Mouse (Mus musculus) layer of hippocampus, postnatal 14 days (tissue): ENCODE measurements at regions not wholly inside any gene's neighbourhood (a gene's known extent, or its start where the extent isn't known, plus 50 kb on each side); places are given as distances from the start of the nearest gene placed in this dataset.
"Not testable (repeated sequence)": the region's sequence is repeated elsewhere in the genome, so short reads cannot be mapped to it uniquely, and the experiment has no call there.

Experiments used
- DNase-seq, 2 experiments: peaks; one replicate each; pipeline ENCODE4 v3.0.0; 2021 to 2022; ENCODE audit warnings: low spot score in 2 of 2, mixed read lengths in 1 of 2

GRCm38 (mm10) chr3:157371509-157371908, 162.5 kb upstream of the Zranb2 start:
- DNase-seq: no peak

DNA sequence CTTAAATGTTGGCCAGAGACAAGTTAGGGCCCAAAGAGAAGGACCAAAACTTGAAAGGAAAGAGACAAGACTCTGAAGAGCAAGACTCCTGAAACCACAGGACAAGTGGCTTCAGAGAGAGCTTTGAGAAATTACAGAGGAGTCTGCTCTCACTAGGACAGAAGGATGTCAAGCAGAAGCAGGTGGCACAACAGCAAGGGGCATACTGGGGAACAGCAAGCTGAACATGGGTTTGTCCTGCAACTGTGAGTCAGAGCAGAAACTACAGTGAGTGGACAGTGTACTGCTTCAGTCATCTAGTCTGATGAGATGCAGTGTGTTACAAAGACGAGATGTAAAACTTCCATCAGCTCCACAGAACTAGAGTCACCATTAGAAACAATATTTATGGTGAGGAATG, 160.6 kb upstream of the Zranb2 start:
- DNase-seq: no peak

GRCm38 (mm10) chr3:157374178-157374577, 159.8 kb upstream of the Zranb2 start:
- no peak for DNase-seq

DNA sequence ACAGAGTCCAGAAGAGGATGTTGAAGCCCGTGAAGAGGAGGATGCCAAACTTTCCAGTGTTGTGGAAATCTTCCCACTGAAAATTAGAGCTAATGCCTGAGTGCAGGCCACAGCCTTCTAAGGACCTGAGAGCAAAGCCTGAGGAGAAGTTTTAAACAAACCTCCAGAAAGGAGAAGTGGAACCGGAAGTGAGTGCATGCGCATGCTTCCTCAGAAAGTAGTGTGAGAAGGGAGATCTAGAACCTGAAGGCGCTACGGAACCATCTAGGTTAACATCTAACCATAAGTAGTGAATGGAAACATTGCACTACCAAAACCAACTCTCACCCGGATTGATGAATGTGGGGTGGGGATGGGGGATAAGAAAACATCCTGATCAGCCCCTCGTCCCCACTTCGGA, 156.4 kb upstream of the Zranb2 start:
- no peak for DNase-seq

GRCm38 (mm10) chr3:157378127-157378526, 155.8 kb upstream of the Zranb2 start:
- DNase-seq: no peak

DNA sequence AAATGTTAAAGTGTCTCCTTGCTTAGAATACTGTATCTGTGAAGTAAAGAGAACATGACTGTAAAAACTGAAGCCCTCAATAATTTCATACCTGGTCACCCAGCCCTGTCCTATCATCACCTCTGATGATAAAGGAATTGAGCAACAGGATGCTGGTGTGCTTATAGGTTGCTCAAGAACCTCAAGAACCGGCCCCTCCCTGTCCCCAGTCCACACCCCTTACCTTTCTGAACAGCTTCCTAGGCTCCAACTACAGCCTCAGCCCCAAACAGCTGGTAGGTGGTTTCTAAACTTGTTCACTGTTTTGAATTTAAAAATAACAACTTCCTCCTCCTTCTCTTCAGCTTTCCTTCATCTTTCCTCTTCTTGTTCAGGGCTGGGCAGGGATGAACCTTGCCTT, 142.1 kb upstream of the Zranb2 start:
- DNase-seq: no peak

- DNase-seq: no peak
These were observed 140.1 kb upstream of the Zranb2 start for GRCm38 (mm10) chr3:157393903-157394302.

- DNase-seq: no peak
These were observed 134.1 kb upstream of the Zranb2 start for GRCm38 (mm10) chr3:157399909-157400308.

DNA sequence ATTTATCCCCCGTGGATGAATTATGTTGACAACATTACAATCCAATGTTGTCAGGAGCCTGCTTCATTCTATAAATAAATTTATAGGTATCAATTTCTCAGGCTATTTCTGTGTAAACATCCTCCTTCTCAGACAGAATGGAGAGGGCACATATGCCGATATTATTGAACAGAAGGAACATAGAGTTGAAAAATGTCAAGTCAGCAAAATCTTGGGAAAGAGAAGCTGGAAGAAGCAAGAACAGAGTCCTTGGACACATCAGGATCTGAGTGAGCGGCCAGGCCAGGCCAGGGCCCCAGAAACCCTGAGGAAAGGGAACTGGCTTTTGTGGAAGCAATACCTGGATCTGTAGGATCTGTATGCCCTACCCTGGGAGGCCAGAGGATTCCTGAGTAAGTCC, 129.9 kb upstream of the Zranb2 start:
- no peak for DNase-seq

- DNase-seq: not testable (repeated sequence)
These were observed 110.5 kb upstream of the Zranb2 start for GRCm38 (mm10) chr3:157423447-157423846.

DNA sequence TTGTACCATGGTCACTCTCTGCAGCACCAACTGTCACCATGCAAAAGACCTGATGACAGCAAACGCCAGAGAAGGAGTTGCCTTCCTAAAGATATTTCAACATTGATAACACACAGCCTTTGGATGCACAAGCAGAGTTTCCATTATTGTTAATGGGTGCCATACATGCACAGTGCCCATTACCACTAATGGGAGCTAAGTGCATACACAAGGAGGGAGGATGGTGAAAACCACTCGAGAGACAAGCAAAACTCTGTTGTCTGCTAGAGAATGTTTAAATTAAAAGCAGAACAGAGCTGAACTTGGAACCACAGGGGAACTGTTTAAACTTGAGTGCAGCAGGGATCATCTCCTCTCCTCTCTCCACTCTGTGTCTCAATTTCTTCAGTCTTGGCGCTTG, 107.2 kb upstream of the Zranb2 start:
- DNase-seq: no peak

DNA sequence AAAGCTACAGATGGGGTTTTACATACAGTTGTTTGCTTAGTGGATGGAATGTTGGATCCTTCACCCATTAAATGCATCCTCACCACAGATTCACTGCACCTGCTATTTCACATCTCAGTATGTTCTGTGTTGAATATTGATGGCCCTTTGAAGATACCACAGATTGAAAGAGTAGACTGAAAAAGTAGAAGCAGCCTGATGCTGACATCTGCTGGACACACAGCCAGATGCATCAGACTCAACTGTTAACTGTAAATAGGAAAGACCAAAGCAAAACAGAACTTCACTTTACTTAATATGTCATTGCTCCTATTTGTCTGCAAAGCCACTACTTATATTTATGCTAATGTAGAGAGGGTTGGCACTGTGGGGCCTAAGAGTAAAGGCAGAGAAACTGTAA, 84.2 kb upstream of the Zranb2 start:
- peak; percentile 43 to 70 for DNase-seq

DNA sequence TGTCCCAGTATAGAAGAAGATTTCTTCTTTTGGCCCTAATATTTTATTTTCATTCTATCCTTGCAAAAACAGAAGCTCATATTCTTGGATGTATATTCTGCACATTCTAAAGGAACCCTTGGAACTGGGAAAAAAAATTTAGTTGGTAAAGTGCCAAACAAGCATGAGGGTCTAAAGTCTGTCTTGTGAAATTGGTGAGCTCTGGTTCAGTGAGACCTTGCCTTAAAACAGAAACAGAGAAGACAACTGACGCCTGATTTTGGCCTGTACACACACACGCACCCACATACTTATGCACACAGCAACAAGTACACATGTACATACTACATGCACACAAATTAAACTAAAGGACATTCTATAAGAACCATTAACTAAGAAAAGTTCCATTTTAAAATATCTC, 62.4 kb upstream of the Zranb2 start:
- no peak for DNase-seq

- DNase-seq: no peak
These were observed 61.3 kb upstream of the Zranb2 start for GRCm38 (mm10) chr3:157472674-157473073.

DNA sequence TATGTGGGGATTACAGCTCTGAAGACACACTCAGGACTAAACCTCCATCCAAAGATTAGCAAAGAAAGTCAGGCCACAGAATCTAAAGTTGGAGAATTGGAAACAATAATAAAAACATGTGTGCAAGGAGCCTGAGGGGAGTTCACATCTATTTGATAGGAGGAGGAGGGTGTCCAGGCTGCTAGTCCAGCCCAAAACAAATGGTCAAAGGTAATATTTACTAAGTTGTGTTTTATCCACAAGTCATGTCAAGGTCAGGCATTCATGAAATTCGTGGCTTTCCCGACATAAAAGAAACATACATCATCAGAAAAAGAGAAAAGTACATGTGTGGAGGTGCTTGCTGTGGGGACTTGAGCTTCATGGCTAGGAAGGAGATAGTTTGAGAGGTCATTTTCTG, 56.2 kb upstream of the Zranb2 start:
- DNase-seq: no peak
